Mouse (Mus musculus) lung, postnatal 0 days (tissue): ENCODE measurements around the gene Sgms1. TPM values are rescaled to one million over a fixed set of nuclear protein-coding genes. Genes with fewer than 3 reads are reported as not detected.
A peak's percentile ranks its signal among the peaks of the same experiment; 100 is the strongest.

Source experiments
- ATAC-seq: fragments of 200-750 bp; cut with Nextera tagmentation; 2 replicates; pipeline ENCODE4 v1.8.0; 2017; ENCODE audit warnings: moderate library complexity
- DNase-seq: peaks from one replicate; pipeline ENCODE4 v3.0.0-alpha.2; 2016; ENCODE audit warnings: low spot score
- H3K27ac ChIP-seq: fragments of 300-500 bp; sonication (generic); 2 replicates; pipeline ENCODE4 v1.5.1; 2014; ENCODE audit warnings: antibody characterized with exemption, mild to moderate bottlenecking, low read length, mixed read lengths
- H3K27me3 ChIP-seq: fragments of 300-500 bp; sonication (generic); replicated peaks from 2 replicates; pipeline ENCODE4 v1.6.1; 2014; ENCODE audit warnings: low read length, mixed read lengths; ENCODE audit not compliant: insufficient read depth
- H3K36me3 ChIP-seq: fragments of 300-500 bp; sonication (generic); 2 replicates; pipeline ENCODE4 v1.6.1; 2014; ENCODE audit warnings: low read length, mixed read lengths; ENCODE audit not compliant: insufficient read depth
- H3K4me1 ChIP-seq: fragments of 300-500 bp; sonication (generic); 2 replicates; pipeline ENCODE4 v1.6.1; 2014; ENCODE audit warnings: antibody characterized with exemption, low read depth, low read length, mixed read lengths; ENCODE audit not compliant: insufficient read depth
- H3K4me2 ChIP-seq: fragments of 300-500 bp; sonication (generic); replicated peaks from 2 replicates; pipeline ENCODE4 v1.6.1; 2014; ENCODE audit warnings: low read depth, mild to moderate bottlenecking, low read length, moderate library complexity, mixed read lengths
- H3K4me3 ChIP-seq: fragments of 300-500 bp; sonication (generic); 2 replicates; pipeline ENCODE4 v1.5.1; 2014; ENCODE audit warnings: low read depth, low read length
- H3K9ac ChIP-seq: fragments of 300-500 bp; sonication (generic); replicated peaks from 2 replicates; pipeline ENCODE4 v1.6.1; 2014; ENCODE audit warnings: low read depth, mild to moderate bottlenecking
- H3K9me3 ChIP-seq: fragments of 300-500 bp; sonication (generic); 2 replicates; pipeline ENCODE4 v1.6.1; 2016; ENCODE audit warnings: low read length, mixed read lengths
- CTCF ChIP-seq: IDR thresholded peaks from 2 replicates; pipeline ENCODE4 v1.5.1; 2016; ENCODE audit warnings: antibody characterized with exemption, mild to moderate bottlenecking
- EP300 ChIP-seq: IDR thresholded peaks from 2 replicates; pipeline ENCODE4 v1.6.1; 2016; ENCODE audit warnings: antibody characterized with exemption, mild to moderate bottlenecking, control low read depth
- WGBS: fragments of 180-500 bp; shearing (Covaris S2); extraction: QIAGEN DNeasy Blood & Tissue Kit; methylation state at CpG from one replicate; pipeline ENCODE4 v1.1.7; 2014; 5-methylcytosine and 5-hydroxymethylcytosine counted together
- polyA plus RNA-seq: library from polyadenylated mRNA; unstranded; fragments of >200 nt; fragmentation: Nextera tagmentation; extraction: Ambion mirVana; gene quantifications from 2 replicates; pipeline ENCODE4 v1.2.1, GENCODE M21; 2015

Sgms1 gene
- polyA plus RNA-seq, 1 experiment from 2014 or later, result 59.3 TPM

- no peak overlapping the region for H3K4me2 ChIP-seq
- no peak for DNase-seq
- H3K27me3 ChIP-seq, result no peaks in the 10 kb centered on the region
- H3K9ac ChIP-seq, result no peak overlapping the region
- H3K4me1 ChIP-seq, result no peaks in the 10 kb centered on the region
- no peak overlapping the region for H3K4me3 ChIP-seq
- WGBS, result 96% methylated on average over 1 of the region's 1 CpGs
- H3K27ac ChIP-seq, result peak overlapping the region; percentile 14; the same call in 1 of the 2 replicates
- H3K36me3 ChIP-seq, result peaks cover 20% of the 10 kb centered on the region; the same call in 1 of the 2 replicates
- no peaks in the 10 kb centered on the region for H3K9me3 ChIP-seq
- TF ChIP-seq EP300 (no peak), CTCF (no peak)
- ATAC-seq, result no peak
Observed at GRCm38 (mm10) chr19:32120798-32121197, 268.7 kb downstream of the Sgms1 start.

GRCm38 (mm10) chr19:32119666-32120065 is 269.8 kb downstream of the Sgms1 start:
- TF ChIP-seq CTCF (no peak), EP300 (no peak)
- H3K9ac ChIP-seq, result no peak overlapping the region
- H3K36me3 ChIP-seq, result peaks cover 9% of the 10 kb centered on the region; the same call in 1 of the 2 replicates
- H3K4me3 ChIP-seq, result no peak overlapping the region
- 0 out of 2 replicates have a peak overlapping the region, but pooled peaks have one; percentile 20 for H3K27ac ChIP-seq
- no peaks in the 10 kb centered on the region for H3K27me3 ChIP-seq
- DNase-seq (no peak), ATAC-seq (no peak)
- no peaks in the 10 kb centered on the region for H3K4me1 ChIP-seq
- H3K9me3 ChIP-seq, result no peaks in the 10 kb centered on the region
- WGBS, result 88% methylated on average over 2 of the region's 2 CpGs
- H3K4me2 ChIP-seq, result no peak overlapping the region

- ATAC-seq (peak; percentile 91), DNase-seq (peak; percentile 88)
- Histone ChIP-seq H3K4me2 (no peak overlapping the region), H3K4me1 (no peaks in the 10 kb centered on the region), H3K36me3 (no peaks in the 10 kb centered on the region), H3K27me3 (no peaks in the 10 kb centered on the region), H3K9me3 (no peaks in the 10 kb centered on the region), H3K9ac (no peak overlapping the region), H3K27ac (no peak overlapping the region), H3K4me3 (no peak overlapping the region)
- peak; percentile 79 for TF ChIP-seq EP300
- TF ChIP-seq CTCF, result no peak
- 28% methylated on average over 3 of the region's 3 CpGs for WGBS
Observed at GRCm38 (mm10) chr19:32118496-32118895, 271.0 kb downstream of the Sgms1 start.

- TF ChIP-seq CTCF (peak; percentile 52), EP300 (no peak)
- H3K27ac ChIP-seq, result no peak overlapping the region
- H3K4me2 ChIP-seq, result no peak overlapping the region
- 79% methylated on average over 6 of the region's 6 CpGs for WGBS
- no peaks in the 10 kb centered on the region for H3K9me3 ChIP-seq
- H3K9ac ChIP-seq, result no peak overlapping the region
- DNase-seq (no peak), ATAC-seq (no peak)
- H3K27me3 ChIP-seq, result no peaks in the 10 kb centered on the region
- H3K4me3 ChIP-seq, result no peak overlapping the region
- H3K36me3 ChIP-seq, result no peaks in the 10 kb centered on the region
- H3K4me1 ChIP-seq, result no peaks in the 10 kb centered on the region
Observed at GRCm38 (mm10) chr19:32117484-32118018, 272.0 kb downstream of the Sgms1 start.

GRCm38 (mm10) chr19:32111866-32112790 is 277.4 kb downstream of the Sgms1 start:
- H3K27me3 ChIP-seq, result no peaks in the 10 kb centered on the region
- no peak for ATAC-seq
- H3K9me3 ChIP-seq, result no peaks in the 10 kb centered on the region
- H3K4me3 ChIP-seq, result no peak overlapping the region
- TF ChIP-seq EP300, result no peak
- no peak for DNase-seq
- H3K27ac ChIP-seq, result no peak overlapping the region
- H3K36me3 ChIP-seq, result no peaks in the 10 kb centered on the region
- peaks cover 2% of the 10 kb centered on the region; the same call in 1 of the 2 replicates for H3K4me1 ChIP-seq
- 73% methylated on average over 8 of the region's 8 CpGs for WGBS
- no peak overlapping the region for H3K9ac ChIP-seq
- no peak overlapping the region for H3K4me2 ChIP-seq

- Histone ChIP-seq H3K36me3 (no peaks in the 10 kb centered on the region), H3K9ac (peak within 1 kb of the TSS; percentile 77), H3K27me3 (no peaks in the 10 kb centered on the region), H3K27ac (peak within 1 kb of the TSS; percentile 98), H3K4me1 (peaks cover 9% of the 10 kb centered on the region; the same call in 1 of the 2 replicates), H3K4me2 (peak within 1 kb of the TSS; percentile 61), H3K9me3 (no peaks in the 10 kb centered on the region), H3K4me3 (peak within 1 kb of the TSS; percentile 71)
- DNase-seq (peak; percentile 94), ATAC-seq (peak; percentile 95)
- under 1% methylated on average over 20 of the region's 28 CpGs for WGBS
- TF ChIP-seq EP300 (no peak), CTCF (peak; percentile 62)
Observed at GRCm38 (mm10) chr19:32107771-32108306, 281.7 kb downstream of the Sgms1 start, which contains the start of gene Asah2. Asah2 (minus strand) TSS chr19:32108211.
